Mouse (Mus musculus) forebrain, embryonic 10.5 days (tissue): ENCODE measurements around the gene Clnk. TPM values are rescaled to one million over a fixed set of nuclear protein-coding genes. Genes with fewer than 3 reads are reported as not detected.

Experiments
- DNase-seq: peaks from one replicate; pipeline ENCODE4 v3.0.0-alpha.2; 2017; ENCODE audit warnings: low spot score; ENCODE audit errors: extremely low spot score
- H3K27ac ChIP-seq: fragments of 300-500 bp; sonication (generic); 2 replicates; pipeline ENCODE4 v1.5.1; 2016; ENCODE audit warnings: mild to moderate bottlenecking
- H3K27me3 ChIP-seq: fragments of 300-500 bp; sonication (generic); 2 replicates; pipeline ENCODE4 v1.6.1; 2016; ENCODE audit warnings: mild to moderate bottlenecking; ENCODE audit not compliant: poor library complexity, severe bottlenecking
- H3K36me3 ChIP-seq: fragments of 300-500 bp; sonication (generic); replicated peaks from 2 replicates; pipeline ENCODE4 v1.6.1; 2016; ENCODE audit warnings: mild to moderate bottlenecking, moderate library complexity
- H3K4me1 ChIP-seq: fragments of 300-500 bp; sonication (generic); 2 replicates; pipeline ENCODE4 v1.6.1; 2016
- H3K4me3 ChIP-seq: fragments of 300-500 bp; sonication (generic); 2 replicates; pipeline ENCODE4 v1.5.1; 2016; ENCODE audit warnings: mild to moderate bottlenecking, moderate library complexity
- H3K9me3 ChIP-seq: fragments of 300-500 bp; sonication (generic); 2 replicates; pipeline ENCODE4 v1.6.1; 2016; ENCODE audit warnings: mild to moderate bottlenecking, moderate library complexity
- WGBS: fragments of 180-500 bp; shearing (Covaris S2); methylation state at CpG from one replicate; pipeline ENCODE4 v1.1.7; 2016; 5-methylcytosine and 5-hydroxymethylcytosine counted together
- polyA plus RNA-seq: library from polyadenylated mRNA; unstranded; fragments of >200 nt; fragmentation: Nextera tagmentation; extraction: Ambion mirVana; gene quantifications from 2 replicates; pipeline ENCODE4 v1.2.1, GENCODE M21; 2016

The Clnk gene
- polyA plus RNA-seq, 1 experiment from 2014 or later: not detected

DNA sequence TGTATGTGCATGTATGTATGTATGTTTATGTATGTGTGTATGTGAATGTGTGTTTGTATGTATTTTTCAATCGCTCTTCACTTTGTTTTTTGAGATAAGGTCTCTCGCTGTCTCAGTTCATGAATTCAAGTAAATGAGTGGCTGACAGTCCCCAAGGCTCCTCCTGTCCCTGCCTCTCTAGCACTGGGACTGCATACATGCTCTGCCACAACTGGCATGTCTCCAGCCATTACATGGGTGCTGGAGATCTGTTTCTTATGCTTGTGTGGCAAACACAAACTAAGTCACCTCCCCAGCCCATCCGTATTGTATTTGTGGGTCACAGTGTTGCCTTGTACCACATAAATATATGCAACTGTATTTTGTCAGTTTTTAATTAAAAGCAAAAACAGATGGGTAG lies 3.7 kb downstream of the Clnk start:
- H3K27me3 ChIP-seq: no peaks in the 10 kb centered on the region
- H3K9me3 ChIP-seq: no peaks in the 10 kb centered on the region
- H3K4me1 ChIP-seq: peaks cover 40% of the 10 kb centered on the region
- H3K27ac ChIP-seq: no peak overlapping the region
- 94% methylated on average over 3 of the region's 3 CpGs for WGBS
- no peak for DNase-seq
- no peak overlapping the region for H3K4me3 ChIP-seq
- H3K36me3 ChIP-seq: no peaks in the 10 kb centered on the region

DNA sequence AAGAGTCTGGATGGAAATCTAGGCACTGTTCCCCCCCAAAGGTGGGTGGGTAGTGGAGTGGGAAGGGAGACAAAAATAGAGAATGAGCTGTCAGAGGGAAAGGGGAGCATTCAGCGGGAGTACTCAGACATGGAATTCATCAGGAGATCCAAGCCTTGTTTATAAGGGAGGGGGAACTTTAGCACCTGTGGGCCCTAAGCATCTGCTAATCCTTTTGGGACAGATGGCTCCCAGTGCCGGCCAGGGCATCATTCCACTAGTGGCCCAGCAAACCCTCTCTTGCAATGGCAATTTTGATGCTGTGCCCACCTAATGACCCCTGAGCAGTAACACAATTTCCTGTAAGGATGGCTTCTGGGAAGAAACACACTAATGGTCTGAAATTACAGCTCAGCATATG lies 5.0 kb downstream of the Clnk start:
- no peak for DNase-seq
- Histone ChIP-seq H3K4me3 (no peak overlapping the region), H3K4me1 (peaks cover 38% of the 10 kb centered on the region), H3K27me3 (no peaks in the 10 kb centered on the region), H3K27ac (no peak overlapping the region), H3K36me3 (no peaks in the 10 kb centered on the region), H3K9me3 (no peaks in the 10 kb centered on the region)
- 73% methylated on average over 2 of the region's 2 CpGs for WGBS

DNA sequence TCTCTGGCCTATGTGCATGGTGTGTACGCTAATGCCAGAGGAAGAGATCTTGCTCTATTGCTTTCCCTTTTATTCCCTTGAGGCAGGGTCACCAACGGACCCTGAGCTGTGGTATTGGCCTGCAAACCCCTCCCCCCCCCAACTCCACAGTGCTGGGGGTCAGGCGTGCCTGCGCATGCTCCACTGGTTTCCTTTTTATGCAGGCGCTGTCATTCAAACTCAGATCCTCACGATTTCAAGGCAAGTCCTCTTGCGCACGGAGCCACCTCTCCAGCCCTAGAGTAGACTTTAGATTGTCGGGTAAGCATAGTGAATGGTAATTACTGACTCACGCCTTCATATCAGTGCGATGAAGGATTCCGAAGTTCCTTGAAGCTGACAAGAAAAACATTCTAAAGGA lies 6.1 kb downstream of the Clnk start:
- no peak overlapping the region for H3K4me3 ChIP-seq
- no peak for DNase-seq
- H3K36me3 ChIP-seq: no peaks in the 10 kb centered on the region
- H3K9me3 ChIP-seq: no peaks in the 10 kb centered on the region
- no peaks in the 10 kb centered on the region for H3K27me3 ChIP-seq
- no peak overlapping the region for H3K27ac ChIP-seq
- H3K4me1 ChIP-seq: peaks cover 27% of the 10 kb centered on the region
- 64% methylated on average over 12 of the region's 12 CpGs for WGBS

DNA sequence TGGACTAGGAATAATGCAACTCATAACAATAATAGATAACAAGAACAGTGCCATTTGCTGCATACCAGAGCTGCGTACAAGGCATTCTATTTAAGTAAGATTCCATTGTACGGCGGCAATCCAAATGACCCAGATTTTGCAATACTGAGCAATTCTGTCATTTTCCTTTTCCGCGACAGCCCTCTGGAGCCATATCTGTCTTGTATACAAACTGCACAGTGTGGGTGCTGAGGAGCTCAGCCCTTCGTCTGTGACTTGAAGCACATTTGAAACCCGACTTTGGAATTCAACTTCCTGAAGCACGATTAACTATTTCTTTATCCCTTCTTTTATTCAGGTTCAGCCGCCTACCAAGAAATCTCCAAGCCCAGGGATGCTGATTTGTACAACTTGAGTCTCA lies 6.6 kb downstream of the Clnk start:
- Histone ChIP-seq H3K36me3 (no peaks in the 10 kb centered on the region), H3K9me3 (no peaks in the 10 kb centered on the region), H3K4me3 (no peak overlapping the region), H3K4me1 (peaks cover 22% of the 10 kb centered on the region), H3K27ac (no peak overlapping the region), H3K27me3 (no peaks in the 10 kb centered on the region)
- 86% methylated on average over 9 of the region's 9 CpGs for WGBS
- DNase-seq: no peak

GRCm38 (mm10) chr5:38864624-38865023 lies 12.0 kb downstream of the Clnk start:
- no peaks in the 10 kb centered on the region for H3K27me3 ChIP-seq
- no peaks in the 10 kb centered on the region for H3K9me3 ChIP-seq
- H3K4me1 ChIP-seq: peaks cover 6% of the 10 kb centered on the region; the same call in 1 of the 2 replicates
- WGBS: 88% methylated on average over 6 of the region's 6 CpGs
- no peaks in the 10 kb centered on the region for H3K36me3 ChIP-seq
- H3K27ac ChIP-seq: no peak overlapping the region
- no peak overlapping the region for H3K4me3 ChIP-seq
- no peak for DNase-seq

GRCm38 (mm10) chr5:38863029-38863428 lies 13.6 kb downstream of the Clnk start:
- no peaks in the 10 kb centered on the region for H3K9me3 ChIP-seq
- no peak for DNase-seq
- 80% methylated on average over 3 of the region's 3 CpGs for WGBS
- H3K27ac ChIP-seq: no peak overlapping the region
- H3K4me1 ChIP-seq: peaks cover 12% of the 10 kb centered on the region
- H3K27me3 ChIP-seq: no peaks in the 10 kb centered on the region
- H3K36me3 ChIP-seq: no peaks in the 10 kb centered on the region
- no peak overlapping the region for H3K4me3 ChIP-seq

GRCm38 (mm10) chr5:38862288-38862985 lies 14.2 kb downstream of the Clnk start:
- 77% methylated on average over 13 of the region's 13 CpGs for WGBS
- H3K9me3 ChIP-seq: no peaks in the 10 kb centered on the region
- no peaks in the 10 kb centered on the region for H3K27me3 ChIP-seq
- DNase-seq: no peak
- peaks cover 17% of the 10 kb centered on the region for H3K4me1 ChIP-seq
- no peak overlapping the region for H3K27ac ChIP-seq
- no peak overlapping the region for H3K4me3 ChIP-seq
- H3K36me3 ChIP-seq: no peaks in the 10 kb centered on the region

- Histone ChIP-seq H3K4me1 (peaks cover 22% of the 10 kb centered on the region), H3K27me3 (no peaks in the 10 kb centered on the region), H3K36me3 (no peaks in the 10 kb centered on the region), H3K4me3 (no peak overlapping the region), H3K27ac (peak overlapping the region; percentile 15; the same call in 1 of the 2 replicates), H3K9me3 (no peaks in the 10 kb centered on the region)
- DNase-seq: no peak
- 49% methylated on average over 4 of the region's 4 CpGs for WGBS
Observed at GRCm38 (mm10) chr5:38858015-38858721, 18.4 kb downstream of the Clnk start.

GRCm38 (mm10) chr5:38857591-38857990 lies 19.0 kb downstream of the Clnk start:
- Histone ChIP-seq H3K27ac (peak overlapping the region; percentile 15; the same call in 1 of the 2 replicates), H3K4me3 (no peak overlapping the region), H3K36me3 (no peaks in the 10 kb centered on the region), H3K9me3 (0 out of 2 replicates have a peak, but pooled peaks cover 3% of the 10 kb centered on the region), H3K27me3 (no peaks in the 10 kb centered on the region), H3K4me1 (peaks cover 22% of the 10 kb centered on the region)
- WGBS: 73% methylated on average over 1 of the region's 1 CpGs
- DNase-seq: no peak

DNA sequence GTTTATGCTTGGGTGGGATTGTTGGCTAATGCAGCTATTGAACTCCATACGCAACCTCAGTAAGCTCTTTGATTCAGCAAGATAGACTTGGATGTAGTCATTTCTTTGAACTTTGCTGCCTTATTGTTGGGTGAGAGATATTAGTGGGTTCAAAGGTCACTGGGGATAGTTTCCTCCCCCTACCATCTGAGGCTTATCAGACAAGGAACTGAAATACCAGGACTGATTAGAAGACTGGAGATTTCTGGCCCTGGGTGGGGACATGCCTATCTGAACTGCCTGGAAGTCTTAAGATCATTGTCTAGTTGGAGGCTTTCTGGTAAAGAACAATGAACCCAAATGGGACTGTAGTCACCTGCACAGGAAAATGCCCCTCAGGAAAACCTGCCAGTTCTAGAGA lies 26.4 kb downstream of the Clnk start:
- Histone ChIP-seq H3K27ac (no peak overlapping the region), H3K36me3 (no peaks in the 10 kb centered on the region), H3K27me3 (no peaks in the 10 kb centered on the region), H3K9me3 (0 out of 2 replicates have a peak, but pooled peaks cover 3% of the 10 kb centered on the region), H3K4me1 (peaks cover 16% of the 10 kb centered on the region), H3K4me3 (no peak overlapping the region)
- WGBS: 78% methylated on average over 1 of the region's 1 CpGs
- DNase-seq: no peak

DNA sequence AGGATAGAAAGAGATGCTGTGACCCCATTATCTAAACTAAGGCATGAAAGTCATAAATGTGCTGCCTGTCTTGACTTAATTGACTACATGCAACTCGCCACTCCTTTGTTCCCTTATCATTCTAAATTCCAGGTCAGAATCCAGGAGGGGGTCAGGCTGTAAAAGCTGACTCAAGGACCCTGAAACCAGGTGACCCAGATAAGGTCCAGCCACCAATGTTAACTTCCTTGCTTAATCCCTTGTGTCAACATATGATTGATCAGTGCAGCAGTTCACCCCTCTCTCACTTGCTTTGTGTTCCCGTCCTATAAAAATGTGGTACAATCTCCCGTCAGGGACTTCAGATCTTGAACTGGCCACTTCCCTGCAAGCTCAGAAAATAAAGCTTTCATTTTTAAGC lies 31.1 kb downstream of the Clnk start:
- H3K36me3 ChIP-seq: no peaks in the 10 kb centered on the region
- WGBS: 64% methylated on average over 3 of the region's 3 CpGs
- DNase-seq: peak; percentile 11

DNA sequence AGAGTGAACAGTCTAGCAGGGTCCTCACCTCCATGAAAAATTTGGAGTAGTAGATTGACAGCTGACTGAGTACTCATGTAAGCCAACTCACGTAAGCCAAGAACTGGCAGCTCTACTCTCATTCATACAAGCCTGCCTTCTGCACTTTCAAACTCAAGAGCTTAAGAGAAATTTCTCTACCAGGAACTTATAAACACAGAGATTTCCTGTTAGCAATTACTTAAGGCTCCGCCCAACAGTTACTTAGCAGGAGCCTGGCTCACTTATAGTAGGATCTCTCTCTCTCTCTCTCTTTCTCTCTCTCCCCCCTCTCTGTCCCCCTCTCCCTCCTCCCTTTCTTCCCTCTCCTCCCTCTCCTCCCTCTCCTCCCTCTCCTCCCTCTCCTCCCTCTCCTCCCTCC lies 32.3 kb downstream of the Clnk start:
- H3K36me3 ChIP-seq: no peaks in the 10 kb centered on the region
- no peaks in the 10 kb centered on the region for H3K9me3 ChIP-seq
- peaks cover 5% of the 10 kb centered on the region for H3K4me1 ChIP-seq
- H3K27me3 ChIP-seq: no peaks in the 10 kb centered on the region
- H3K4me3 ChIP-seq: no peak overlapping the region
- no peak for DNase-seq
- no peak overlapping the region for H3K27ac ChIP-seq
- WGBS: 100% methylated on average over 2 of the region's 2 CpGs

More for the DNA sequence above, 31.1 kb downstream of the Clnk start:
- Histone ChIP-seq H3K27ac (no peak overlapping the region), H3K9me3 (no peaks in the 10 kb centered on the region), H3K4me1 (peaks cover 12% of the 10 kb centered on the region), H3K4me3 (no peak overlapping the region), H3K27me3 (no peaks in the 10 kb centered on the region)

DNA sequence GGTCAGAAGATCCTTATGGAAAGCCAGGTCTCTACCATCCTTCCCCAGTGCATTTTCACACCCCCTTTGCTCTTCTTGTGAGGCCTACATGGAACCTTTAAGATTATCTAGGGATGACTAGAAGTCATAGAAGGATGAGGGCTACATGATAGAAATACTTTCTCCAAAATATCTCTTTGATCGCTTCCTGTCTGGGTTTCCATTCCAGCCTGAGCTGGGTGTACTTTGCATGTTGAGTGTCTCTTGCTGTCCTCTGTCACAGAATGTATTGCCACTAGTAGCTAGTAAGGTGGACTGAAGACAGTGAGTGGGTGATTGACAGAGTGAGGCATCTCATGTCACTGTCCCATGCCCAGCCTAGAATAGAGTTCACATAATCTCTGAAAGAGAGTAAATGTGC lies 36.6 kb downstream of the Clnk start:
- no peaks in the 10 kb centered on the region for H3K9me3 ChIP-seq
- H3K27me3 ChIP-seq: no peaks in the 10 kb centered on the region
- H3K27ac ChIP-seq: no peak overlapping the region
- 86% methylated on average over 1 of the region's 1 CpGs for WGBS
- DNase-seq: no peak
- H3K4me1 ChIP-seq: no peaks in the 10 kb centered on the region
- H3K4me3 ChIP-seq: no peak overlapping the region
- H3K36me3 ChIP-seq: no peaks in the 10 kb centered on the region
